Mouse (Mus musculus): Measurements from ENCODE around the gene Thoc2. TPM values are rescaled to one million over a fixed set of nuclear protein-coding genes. Genes with fewer than 3 reads are reported as not detected.
"Not testable (repeated sequence)": the region's sequence is repeated elsewhere in the genome, so short reads cannot be mapped to it uniquely, and the experiment has no call there.

Thoc2 gene
- 94.6 and 112 TPM in 2 replicates for polyA plus RNA-seq (2015; fragmentation: Nextera tagmentation; extraction: Ambion mirVana)

DNA sequence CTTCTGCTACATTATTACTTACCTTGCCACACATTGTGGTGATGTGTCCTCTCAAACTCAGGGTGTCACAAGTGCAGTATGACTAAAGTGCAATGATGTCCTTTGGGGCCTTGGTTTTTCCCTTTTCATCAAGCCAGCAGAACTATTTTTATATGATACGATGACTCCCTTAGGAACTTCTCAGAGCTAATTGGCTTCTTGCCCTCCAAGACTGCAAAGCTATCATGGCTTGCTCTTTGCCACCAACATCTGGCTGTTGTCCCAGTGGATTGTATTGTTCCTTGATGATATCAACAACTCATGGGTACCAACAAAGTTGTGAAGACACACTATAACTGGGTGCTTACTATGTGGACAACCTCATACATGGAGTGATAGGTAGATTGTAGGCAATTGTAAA lies at the start of gene Thoc2:
Gene Thoc2, minus strand, starts transcription at position 101 of the 400 bp plus-strand sequence.
- no peak within 1 kb of the TSS for H3K27ac ChIP-seq
- no peak for ATAC-seq
- H3K36me3 ChIP-seq, result no peaks in the 10 kb centered on the region
- WGBS, result 93% methylated on average over 1 of the region's 1 CpGs
- no peaks in the 10 kb centered on the region for H3K27me3 ChIP-seq
- H3K4me3 ChIP-seq (replicated peaks), result no peak within 1 kb of the TSS
- H3K9ac ChIP-seq (replicated peaks), result no peak within 1 kb of the TSS
- no peaks in the 10 kb centered on the region for H3K9me3 ChIP-seq
- H3K4me2 ChIP-seq (replicated peaks), result no peak within 1 kb of the TSS
- no peaks in the 10 kb centered on the region for H3K4me1 ChIP-seq (replicated peaks)

DNA sequence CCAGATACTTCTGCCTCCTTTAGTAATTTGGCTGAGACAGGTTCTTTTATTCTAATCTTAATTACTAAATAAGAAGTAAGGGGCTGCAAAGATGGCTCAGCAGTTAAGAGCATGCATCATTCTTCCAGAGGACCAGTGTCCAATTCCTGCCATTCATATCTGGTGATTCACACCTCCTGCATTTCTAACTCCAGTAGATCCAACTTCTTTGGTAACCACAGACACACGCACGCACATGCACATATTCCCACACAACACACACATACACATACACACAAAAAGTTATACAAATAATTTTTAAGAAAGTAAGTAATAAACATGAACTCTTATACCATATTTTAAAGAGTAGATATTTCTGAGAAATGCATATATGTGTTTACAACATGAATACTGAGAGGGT lies 49.6 kb upstream of the Thoc2 start:
- Histone ChIP-seq H3K27me3 (no peaks in the 10 kb centered on the region), H3K36me3 (no peaks in the 10 kb centered on the region), H3K4me2 (replicated peaks) (no peak overlapping the region), H3K9ac (replicated peaks) (no peak overlapping the region), H3K4me1 (replicated peaks) (no peaks in the 10 kb centered on the region), H3K27ac (no peak overlapping the region), H3K9me3 (no peaks in the 10 kb centered on the region), H3K4me3 (replicated peaks) (no peak overlapping the region)
- ATAC-seq, result no peak
- 95% methylated on average over 2 of the region's 2 CpGs for WGBS

DNA sequence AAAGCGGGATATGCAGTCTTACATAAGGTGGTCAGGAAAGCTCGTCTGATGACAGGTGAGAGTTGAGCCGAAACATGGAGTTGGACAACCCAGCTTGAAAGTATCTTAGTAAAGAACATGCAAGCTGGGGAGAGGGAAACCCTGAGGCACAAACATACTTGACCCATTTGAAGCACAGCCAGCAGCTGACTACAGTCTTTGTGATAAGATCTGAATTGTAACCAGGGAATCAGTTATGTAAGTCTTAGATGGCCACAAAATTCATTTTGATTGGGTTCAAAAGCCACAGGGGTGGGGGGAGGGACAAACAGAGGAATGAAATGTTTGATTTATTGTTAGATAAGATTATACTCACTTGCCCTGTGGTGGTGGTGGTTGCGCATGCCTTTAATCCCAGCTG lies 48.9 kb upstream of the Thoc2 start:
- Histone ChIP-seq H3K9me3 (no peaks in the 10 kb centered on the region), H3K36me3 (no peaks in the 10 kb centered on the region), H3K4me3 (replicated peaks) (no peak overlapping the region), H3K27ac (no peak overlapping the region), H3K4me1 (replicated peaks) (no peaks in the 10 kb centered on the region), H3K9ac (replicated peaks) (no peak overlapping the region), H3K27me3 (no peaks in the 10 kb centered on the region), H3K4me2 (replicated peaks) (no peak overlapping the region)
- ATAC-seq, result no peak
- whole genome bisulfite sequencing, result 91% methylated on average over 4 of the region's 4 CpGs

DNA sequence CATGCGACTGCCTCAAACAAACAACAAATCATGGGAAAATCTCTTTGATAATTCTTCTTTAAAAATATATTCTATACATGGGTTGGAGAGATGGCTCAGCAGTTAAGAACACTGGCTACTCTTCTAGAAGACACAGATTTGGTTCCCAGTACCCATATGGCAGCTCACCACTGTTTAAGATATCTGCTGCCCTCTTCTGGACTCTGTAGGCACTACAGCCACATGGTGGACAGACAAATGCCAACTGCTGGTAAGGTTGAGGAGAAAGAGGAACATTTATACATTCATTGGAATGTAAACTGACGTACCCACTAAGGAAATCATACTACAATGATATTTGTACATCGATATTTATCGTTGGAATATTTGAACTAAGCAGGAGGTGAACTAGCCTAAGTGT lies 36.7 kb upstream of the Thoc2 start:
- H3K4me3 ChIP-seq (replicated peaks), result no peak overlapping the region
- H3K4me1 ChIP-seq (replicated peaks), result no peaks in the 10 kb centered on the region
- H3K27ac ChIP-seq, result no peak overlapping the region
- WGBS, result 67% methylated on average over 4 of the region's 4 CpGs
- no peaks in the 10 kb centered on the region for H3K9me3 ChIP-seq
- no peak overlapping the region for H3K4me2 ChIP-seq (replicated peaks)
- no peak overlapping the region for H3K9ac ChIP-seq (replicated peaks)
- H3K27me3 ChIP-seq, result no peaks in the 10 kb centered on the region
- ATAC-seq, result no peak
- no peaks in the 10 kb centered on the region for H3K36me3 ChIP-seq

DNA sequence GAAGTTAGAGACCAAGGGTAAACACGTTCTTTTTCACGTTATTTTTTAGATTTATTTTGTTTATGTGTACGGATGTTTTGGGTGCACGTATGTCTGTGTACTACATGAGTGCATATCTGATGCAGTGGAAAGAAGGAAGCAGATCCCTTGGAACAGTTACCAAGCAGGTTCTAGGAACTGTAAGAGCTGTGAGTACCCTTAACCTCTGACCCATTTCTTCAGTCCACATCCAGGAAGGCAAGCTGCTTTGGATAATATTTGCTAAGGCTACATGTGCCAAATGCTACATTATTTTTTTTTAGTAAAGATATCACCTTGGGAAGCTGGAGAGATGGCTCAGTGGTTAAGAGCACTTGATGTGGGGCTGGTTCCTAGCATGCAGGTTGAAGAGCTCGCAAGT lies 21.4 kb upstream of the Thoc2 start:
- Histone ChIP-seq H3K27ac (no peak overlapping the region), H3K4me2 (replicated peaks) (no peak overlapping the region), H3K36me3 (no peaks in the 10 kb centered on the region), H3K9ac (replicated peaks) (no peak overlapping the region), H3K4me3 (replicated peaks) (no peak overlapping the region), H3K9me3 (no peaks in the 10 kb centered on the region), H3K27me3 (no peaks in the 10 kb centered on the region), H3K4me1 (replicated peaks) (no peaks in the 10 kb centered on the region)
- WGBS, result 88% methylated on average over 5 of the region's 5 CpGs
- ATAC-seq, result no peak

DNA sequence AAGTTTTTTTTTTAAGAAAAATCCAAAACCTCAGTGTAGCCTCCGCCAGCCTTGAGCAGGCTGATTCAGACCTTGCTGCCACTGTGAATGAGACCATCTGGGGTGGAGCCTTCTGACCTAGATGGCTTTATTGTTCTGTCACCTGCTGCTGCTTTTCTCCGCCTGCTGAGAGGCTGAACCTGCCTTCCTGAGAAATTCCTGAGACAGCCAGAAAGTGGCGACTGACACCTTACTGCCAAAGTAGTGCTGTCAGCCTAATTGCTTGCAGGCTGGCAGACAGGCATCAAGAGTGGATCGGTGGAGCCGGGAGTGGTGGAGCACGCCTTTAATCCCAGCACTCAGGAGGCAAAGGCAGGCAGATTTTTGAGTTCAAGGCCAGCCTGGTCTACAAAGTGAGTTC lies 11.3 kb upstream of the Thoc2 start:
- not testable (repeated sequence) for H3K27ac ChIP-seq; H3K9me3 ChIP-seq; H3K4me2 ChIP-seq (replicated peaks); H3K4me3 ChIP-seq (replicated peaks); H3K36me3 ChIP-seq; H3K4me1 ChIP-seq (replicated peaks); H3K27me3 ChIP-seq; H3K9ac ChIP-seq (replicated peaks); ATAC-seq
- WGBS, result 58% methylated on average over 6 of the region's 6 CpGs

DNA sequence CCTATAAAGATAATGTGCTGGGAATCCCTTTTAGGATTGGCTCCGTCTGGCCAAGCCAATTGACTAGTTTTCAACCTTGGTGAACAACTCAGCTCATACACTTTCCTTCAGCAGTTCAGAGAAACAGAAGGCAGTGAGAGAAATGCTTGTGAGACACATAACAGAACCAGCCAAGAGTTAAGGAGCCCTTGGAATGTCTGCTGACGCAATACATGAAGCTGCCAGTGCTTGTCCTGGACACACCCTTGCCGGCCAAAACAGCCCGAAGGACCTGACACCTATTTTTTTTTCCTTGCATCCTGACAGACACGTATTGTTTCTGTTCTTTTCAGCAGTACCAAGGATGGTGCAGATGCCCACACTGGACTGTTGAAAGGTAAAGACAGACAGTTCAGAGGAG lies 4.2 kb upstream of the Thoc2 start:
- Histone ChIP-seq H3K27me3 (no peaks in the 10 kb centered on the region), H3K4me1 (replicated peaks) (no peaks in the 10 kb centered on the region), H3K27ac (no peak overlapping the region), H3K9ac (replicated peaks) (no peak overlapping the region), H3K9me3 (no peaks in the 10 kb centered on the region), H3K4me2 (replicated peaks) (no peak overlapping the region), H3K36me3 (no peaks in the 10 kb centered on the region), H3K4me3 (replicated peaks) (no peak overlapping the region)
- ATAC-seq, result no peak
- whole genome bisulfite sequencing, result 85% methylated on average over 5 of the region's 5 CpGs

DNA sequence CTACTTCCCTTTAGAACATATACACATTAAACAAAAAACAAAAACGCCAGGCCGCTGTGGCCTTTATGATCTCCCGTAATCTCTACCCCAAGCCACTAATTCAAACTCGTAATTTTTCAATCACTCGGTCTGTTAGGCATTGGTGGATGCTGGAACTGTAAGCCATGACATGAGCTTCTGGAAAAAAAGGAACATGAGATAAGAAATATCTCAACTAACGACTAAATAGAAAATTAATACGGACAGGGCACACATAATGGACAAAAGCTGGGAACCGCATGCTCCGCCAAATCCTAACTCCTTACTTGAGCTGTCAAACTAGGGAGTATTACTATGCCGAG lies 8.4 kb downstream of the Thoc2 start:
- 47% methylated on average over 10 of the region's 10 CpGs for WGBS
- Histone ChIP-seq H3K36me3 (no peaks in the 10 kb centered on the region), H3K4me2 (replicated peaks) (peak overlapping the region; percentile 34), H3K27me3 (no peaks in the 10 kb centered on the region), H3K9ac (replicated peaks) (no peak overlapping the region), H3K4me1 (replicated peaks) (peaks cover 11% of the 10 kb centered on the region), H3K4me3 (replicated peaks) (peak overlapping the region; percentile 67), H3K27ac (0 out of 2 replicates have a peak overlapping the region, but pooled peaks have one; percentile 39), H3K9me3 (no peaks in the 10 kb centered on the region)
- no peak for ATAC-seq

DNA sequence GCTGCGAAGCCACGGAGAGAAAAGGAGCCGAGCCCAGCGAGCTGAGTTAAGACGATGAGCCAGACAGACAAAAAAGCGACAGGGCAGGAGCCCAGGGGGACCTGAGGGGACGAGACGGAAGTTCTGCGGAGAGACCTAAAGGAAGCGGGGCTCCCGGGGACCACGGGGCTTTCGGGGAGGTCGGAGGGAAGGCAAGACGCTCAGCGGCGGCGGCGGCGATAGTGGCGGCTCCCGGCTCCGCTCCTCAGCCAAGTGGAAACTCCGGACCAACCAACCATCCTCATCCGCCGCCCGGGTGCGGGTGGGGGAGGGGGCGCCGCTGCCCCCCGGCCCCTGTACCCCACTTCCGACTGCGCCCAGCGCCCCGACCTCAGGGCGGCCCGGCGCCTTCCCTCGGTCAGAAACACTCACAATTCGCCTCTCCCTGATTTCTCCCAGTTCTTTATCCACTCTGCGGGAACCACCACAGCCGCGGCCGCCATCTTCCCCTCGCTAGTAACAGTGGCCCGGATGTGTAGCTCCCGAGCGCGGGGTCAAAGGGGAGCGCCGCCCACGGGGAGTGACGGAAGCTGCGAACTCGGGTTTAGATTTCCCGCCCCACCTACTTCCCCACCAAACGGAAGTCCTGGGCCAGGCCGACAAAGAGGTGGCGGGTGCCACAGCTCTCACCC lies 8.9 kb downstream of the Thoc2 start:
- H3K27me3 ChIP-seq, result no peaks in the 10 kb centered on the region
- ATAC-seq, result peak; percentile 97
- peak overlapping the region; percentile 75 for H3K9ac ChIP-seq (replicated peaks)
- peak overlapping the region; percentile 67 for H3K4me3 ChIP-seq (replicated peaks)
- H3K4me2 ChIP-seq (replicated peaks), result peak overlapping the region; percentile 67
- WGBS, result 24% methylated on average over 39 of the region's 59 CpGs
- H3K27ac ChIP-seq, result peak overlapping the region; percentile 84
- no peaks in the 10 kb centered on the region for H3K9me3 ChIP-seq
- H3K36me3 ChIP-seq, result no peaks in the 10 kb centered on the region
- peaks cover 11% of the 10 kb centered on the region for H3K4me1 ChIP-seq (replicated peaks)

DNA sequence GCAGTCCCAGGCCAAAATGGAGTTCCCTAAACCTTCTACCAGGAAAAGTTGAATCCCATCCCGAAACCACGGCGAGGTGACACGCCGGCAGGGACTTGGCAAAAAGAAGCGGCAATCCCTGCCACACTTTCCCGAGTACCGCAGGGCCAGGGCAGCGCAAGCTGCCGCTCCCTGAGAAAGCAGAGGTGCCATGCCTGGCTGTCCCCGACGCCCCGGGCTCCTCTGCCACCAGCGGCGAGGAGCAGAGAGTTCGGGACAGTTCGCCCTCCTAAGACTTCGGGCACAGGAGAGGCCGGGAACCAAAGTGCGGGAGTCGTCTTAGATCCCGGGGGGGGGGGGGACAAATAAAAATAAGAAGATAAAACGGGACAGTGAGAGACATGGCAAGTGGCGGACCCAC lies 9.5 kb downstream of the Thoc2 start:
- peak; percentile 43 for ATAC-seq
- Histone ChIP-seq H3K4me3 (replicated peaks) (peak overlapping the region; percentile 67), H3K4me1 (replicated peaks) (peaks cover 11% of the 10 kb centered on the region), H3K4me2 (replicated peaks) (peak overlapping the region; percentile 67), H3K36me3 (no peaks in the 10 kb centered on the region), H3K27me3 (no peaks in the 10 kb centered on the region), H3K27ac (peak overlapping the region; percentile 84), H3K9me3 (no peaks in the 10 kb centered on the region), H3K9ac (replicated peaks) (peak overlapping the region; percentile 75)
- WGBS, result 15% methylated on average over 24 of the region's 24 CpGs

DNA sequence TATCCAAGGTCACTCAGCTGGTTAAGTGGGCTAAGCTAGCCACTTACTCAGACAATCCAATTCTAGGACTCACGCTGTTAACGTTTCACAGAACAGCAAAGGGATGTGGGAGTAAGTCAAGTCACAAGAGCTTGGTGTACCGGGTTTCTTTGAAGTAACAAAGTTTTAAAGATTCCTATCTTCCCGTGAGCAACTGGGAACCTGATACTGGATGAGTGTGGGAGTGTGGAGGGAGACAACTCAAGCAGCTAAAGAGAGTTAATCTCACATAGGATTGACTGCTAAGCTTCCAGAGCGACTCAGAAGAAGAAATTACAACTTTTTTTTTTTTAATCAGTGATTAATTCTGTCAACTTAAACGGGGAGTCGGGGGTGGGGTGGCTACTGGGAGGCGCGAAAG lies 10.0 kb downstream of the Thoc2 start:
- Histone ChIP-seq H3K4me1 (replicated peaks) (peaks cover 11% of the 10 kb centered on the region), H3K27ac (no peak overlapping the region), H3K36me3 (no peaks in the 10 kb centered on the region), H3K4me2 (replicated peaks) (peak overlapping the region; percentile 67), H3K4me3 (replicated peaks) (peak overlapping the region; percentile 67), H3K9ac (replicated peaks) (peak overlapping the region; percentile 75), H3K27me3 (no peaks in the 10 kb centered on the region), H3K9me3 (no peaks in the 10 kb centered on the region)
- WGBS, result 15% methylated on average over 9 of the region's 9 CpGs
- ATAC-seq, result no peak

DNA sequence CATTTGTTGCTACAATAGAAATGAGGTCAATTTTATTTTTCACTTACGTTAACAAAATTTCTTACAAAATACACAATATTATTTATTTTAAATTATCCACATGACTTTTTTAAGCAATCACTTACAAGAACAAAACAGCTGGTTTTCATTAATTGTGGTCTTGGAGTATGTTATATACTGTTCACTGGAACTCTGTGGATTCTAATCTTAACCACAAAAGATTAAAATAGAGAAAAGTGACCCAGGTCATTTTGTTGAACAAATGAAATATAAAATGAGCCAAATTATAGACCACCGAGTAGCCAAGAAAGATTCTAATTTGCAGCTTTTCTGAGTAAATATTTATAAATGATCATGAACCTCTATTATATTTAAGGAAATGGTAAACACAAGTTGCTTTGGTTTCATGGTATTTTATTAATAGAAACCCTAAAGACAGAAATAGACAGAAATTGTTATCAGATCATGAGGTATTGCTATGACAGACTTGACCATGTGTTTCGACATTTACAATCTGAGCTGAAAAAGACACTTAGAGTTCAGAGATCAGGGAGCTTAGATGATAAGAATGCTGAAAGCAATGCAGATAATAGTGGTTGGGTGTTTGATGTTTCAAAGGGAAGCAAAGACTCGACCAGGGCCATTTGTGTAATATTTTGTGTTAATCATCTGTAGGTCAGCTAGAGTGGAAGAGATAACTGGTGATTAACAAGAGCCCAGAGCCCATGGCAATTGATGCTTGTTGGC lies 35.5 kb downstream of the Thoc2 start:
- H3K27me3 ChIP-seq, result no peaks in the 10 kb centered on the region
- no peak overlapping the region for H3K4me3 ChIP-seq (replicated peaks)
- no peaks in the 10 kb centered on the region for H3K9me3 ChIP-seq
- no peaks in the 10 kb centered on the region for H3K4me1 ChIP-seq (replicated peaks)
- no peaks in the 10 kb centered on the region for H3K36me3 ChIP-seq
- no peak overlapping the region for H3K9ac ChIP-seq (replicated peaks)
- ATAC-seq, result no peak
- 58% methylated on average over 4 of the region's 4 CpGs for WGBS
- H3K27ac ChIP-seq, result no peak overlapping the region
- no peak overlapping the region for H3K4me2 ChIP-seq (replicated peaks)
